Mouse (Mus musculus) MEL (cell line): ENCODE results near the gene Erbin. TPM values are rescaled to one million over a fixed set of nuclear protein-coding genes. Genes with fewer than 3 reads are reported as not detected.

Source experiments
- DNase-seq: peaks from one replicate; pipeline ENCODE4 v3.0.0; 2011; ENCODE audit warnings: low read depth, low spot score
- H3K27ac ChIP-seq: 2 replicates; pipeline ENCODE4 v1.5.1; 2012; ENCODE audit warnings: low read depth, mild to moderate bottlenecking, control low read depth, low read length, moderate library complexity; ENCODE audit not compliant: control insufficient read depth
- H3K27me3 ChIP-seq, 2 experiments: fragments of 150-350 bp in 1 of 2; sonication (generic) in 1 of 2; 2 replicates each; pipeline ENCODE4 v1.6.1; 2012; ENCODE audit warnings: low read length in 2 of 2, mild to moderate bottlenecking in 2 of 2, improper control_type of control experiment in 1 of 2, moderate library complexity in 1 of 2; ENCODE audit not compliant: insufficient read depth in 2 of 2, control insufficient read depth in 1 of 2
- H3K36me3 ChIP-seq, 2 experiments: 2 replicates each; pipeline ENCODE4 v1.6.1; 2012 to 2014; ENCODE audit warnings: low read length in 2 of 2, improper control_type of control experiment in 1 of 2, inconsistent platforms in 1 of 2, mild to moderate bottlenecking in 1 of 2; ENCODE audit not compliant: insufficient read depth in 2 of 2, control insufficient read depth in 1 of 2
- H3K4me1 ChIP-seq, 2 experiments: fragments of 150-350 bp in 1 of 2; sonication (generic) in 1 of 2; 2 replicates each; pipeline ENCODE4 v1.6.1; 2012; ENCODE audit warnings: low read length in 2 of 2, improper control_type of control experiment in 1 of 2, mild to moderate bottlenecking in 1 of 2; ENCODE audit not compliant: insufficient read depth in 2 of 2, control insufficient read depth in 1 of 2
- H3K4me3 ChIP-seq, 2 experiments: fragments of 150-350 bp in 1 of 2; sonication (generic) in 1 of 2; 2 replicates each; pipeline ENCODE4 v1.5.1; 2012; ENCODE audit warnings: low read depth in 2 of 2, low read length in 2 of 2, mild to moderate bottlenecking in 2 of 2, moderate library complexity in 2 of 2, control low read depth in 1 of 2, improper control_type of control experiment in 1 of 2; ENCODE audit not compliant: control insufficient read depth in 1 of 2, insufficient read depth in 1 of 2
- H3K79me2 ChIP-seq: 2 replicates; pipeline ENCODE4 v1.6.1; 2012; ENCODE audit warnings: mild to moderate bottlenecking, low read length, moderate library complexity; ENCODE audit not compliant: control insufficient read depth, poor library complexity, insufficient read depth
- H3K9ac ChIP-seq: 2 replicates; pipeline ENCODE4 v1.6.1; 2012; ENCODE audit warnings: low read depth, mild to moderate bottlenecking, control low read depth, low read length, moderate library complexity; ENCODE audit not compliant: control insufficient read depth, poor library complexity, severe bottlenecking
- H3K9me3 ChIP-seq: fragments of 150-350 bp; sonication (generic); replicated peaks from 2 replicates; pipeline ENCODE4 v1.6.1; 2012; ENCODE audit warnings: mild to moderate bottlenecking, low read length, improper control_type of control experiment, moderate library complexity; ENCODE audit not compliant: insufficient read depth
- BHLHE40 ChIP-seq: IDR thresholded peaks from 2 replicates; pipeline ENCODE4 v1.6.1; 2012; ENCODE audit warnings: low read depth, mild to moderate bottlenecking, inconsistent platforms, low read length, improper control_type of control experiment, borderline replicate concordance
- CHD1 ChIP-seq: IDR thresholded peaks from 2 replicates; pipeline ENCODE4 v1.6.1; 2012; ENCODE audit warnings: low read depth, mild to moderate bottlenecking, inconsistent platforms, low read length, improper control_type of control experiment
- CTCF ChIP-seq, 3 experiments: IDR thresholded peaks in 2 of 3; conservative IDR thresholded peaks in 1 of 3; 2 replicates each; pipeline ENCODE4 v1.5.1; 2011 to 2012; ENCODE audit warnings: low read length in 3 of 3, low read depth in 2 of 3, mild to moderate bottlenecking in 2 of 3, improper control_type of control experiment in 1 of 3, inconsistent platforms in 1 of 3, mixed read lengths in 1 of 3, moderate library complexity in 1 of 3; ENCODE audit not compliant: control insufficient read depth in 1 of 3, insufficient read depth in 1 of 3, poor library complexity in 1 of 3, severe bottlenecking in 1 of 3
- E2F4 ChIP-seq: IDR thresholded peaks from 2 replicates; pipeline ENCODE4 v1.6.1; 2011; ENCODE audit warnings: low read depth, low read length, improper control_type of control experiment, borderline replicate concordance
- EP300 ChIP-seq, 2 experiments: IDR thresholded peaks; 2 replicates each; pipeline ENCODE4 v1.6.1; 2011; ENCODE audit warnings: improper control_type of control experiment in 2 of 2, low read length in 2 of 2, low read depth in 1 of 2, mild to moderate bottlenecking in 1 of 2
- ETS1 ChIP-seq: IDR thresholded peaks from 2 replicates; pipeline ENCODE4 v1.6.1; 2012; ENCODE audit warnings: low read depth, mild to moderate bottlenecking, inconsistent platforms, low read length, improper control_type of control experiment, moderate library complexity
- GATA1 ChIP-seq: IDR thresholded peaks from 2 replicates; pipeline ENCODE4 v1.6.1; 2011; ENCODE audit warnings: low read depth, low read length, improper control_type of control experiment
- HCFC1 ChIP-seq: IDR thresholded peaks from 2 replicates; pipeline ENCODE4 v1.6.1; 2012; ENCODE audit warnings: low read depth, mild to moderate bottlenecking, inconsistent platforms, low read length, improper control_type of control experiment, moderate library complexity
- KAT2A ChIP-seq: conservative IDR thresholded peaks from 2 replicates; pipeline ENCODE4 v1.6.1; 2012; ENCODE audit warnings: low read depth, low read length, improper control_type of control experiment, inconsistent platforms
- MAFK ChIP-seq: IDR thresholded peaks from 2 replicates; pipeline ENCODE4 v1.6.1; 2011; ENCODE audit warnings: low read depth, mild to moderate bottlenecking, low read length, improper control_type of control experiment, borderline replicate concordance
- MAZ ChIP-seq: IDR thresholded peaks from 2 replicates; pipeline ENCODE4 v1.6.1; 2012; ENCODE audit warnings: low read depth, mild to moderate bottlenecking, inconsistent platforms, low read length, improper control_type of control experiment
- MXI1 ChIP-seq: IDR thresholded peaks from 2 replicates; pipeline ENCODE4 v1.6.1; 2011; ENCODE audit warnings: mild to moderate bottlenecking, low read depth, low read length, improper control_type of control experiment
- MYB ChIP-seq: IDR thresholded peaks from 2 replicates; pipeline ENCODE4 v1.6.1; 2011; ENCODE audit warnings: mild to moderate bottlenecking, low read depth, low read length, improper control_type of control experiment
- POLR2A ChIP-seq, 2 experiments: IDR thresholded peaks; 2 replicates each; pipeline ENCODE4 v1.6.1; 2011 to 2012; ENCODE audit warnings: low read length in 2 of 2, mild to moderate bottlenecking in 2 of 2, control low read depth in 1 of 2, improper control_type of control experiment in 1 of 2, low read depth in 1 of 2, moderate library complexity in 1 of 2; ENCODE audit not compliant: control insufficient read depth in 1 of 2, insufficient read depth in 1 of 2, poor library complexity in 1 of 2
- RAD21 ChIP-seq: IDR thresholded peaks from 2 replicates; pipeline ENCODE4 v1.6.1; 2011; ENCODE audit warnings: mild to moderate bottlenecking, low read depth, low read length, improper control_type of control experiment
- RCOR1 ChIP-seq: IDR thresholded peaks from 2 replicates; pipeline ENCODE4 v1.6.1; 2012; ENCODE audit warnings: low read depth, mild to moderate bottlenecking, inconsistent platforms, low read length, improper control_type of control experiment
- SMC3 ChIP-seq: IDR thresholded peaks from 2 replicates; pipeline ENCODE4 v1.6.1; 2011; ENCODE audit warnings: low read depth, low read length, improper control_type of control experiment
- TAL1 ChIP-seq: IDR thresholded peaks from 2 replicates; pipeline ENCODE4 v1.6.1; 2012; ENCODE audit warnings: mild to moderate bottlenecking, inconsistent platforms, low read length, moderate library complexity, mixed read lengths
- TBP ChIP-seq: IDR thresholded peaks from 2 replicates; pipeline ENCODE4 v1.8.0; 2011; ENCODE audit warnings: low read depth, low read length, improper control_type of control experiment
- TCF12 ChIP-seq: IDR thresholded peaks from 2 replicates; pipeline ENCODE4 v1.6.1; 2014; ENCODE audit warnings: low read depth, mild to moderate bottlenecking, inconsistent platforms, low read length, improper control_type of control experiment, moderate library complexity
- UBTF ChIP-seq: IDR thresholded peaks from 2 replicates; pipeline ENCODE4 v1.6.1; 2012; ENCODE audit warnings: low read depth, mild to moderate bottlenecking, inconsistent platforms, low read length, improper control_type of control experiment, moderate library complexity, borderline replicate concordance; ENCODE audit not compliant: insufficient read depth
- USF1 ChIP-seq: IDR thresholded peaks from 2 replicates; pipeline ENCODE4 v1.6.1; 2014; ENCODE audit warnings: low read depth, mild to moderate bottlenecking, inconsistent platforms, low read length, improper control_type of control experiment, moderate library complexity
- USF2 ChIP-seq, 2 experiments: IDR thresholded peaks; 2 replicates each; pipeline ENCODE4 v1.6.1; 2011 to 2012; ENCODE audit warnings: improper control_type of control experiment in 2 of 2, low read length in 2 of 2, borderline replicate concordance in 1 of 2, inconsistent platforms in 1 of 2, low read depth in 1 of 2, mild to moderate bottlenecking in 1 of 2; ENCODE audit not compliant: insufficient read depth in 1 of 2
- ZC3H11A ChIP-seq: IDR thresholded peaks from 2 replicates; pipeline ENCODE4 v1.6.1; 2012; ENCODE audit warnings: low read depth, mild to moderate bottlenecking, inconsistent platforms, low read length, improper control_type of control experiment
- ZKSCAN1 ChIP-seq: IDR thresholded peaks from 2 replicates; pipeline ENCODE4 v1.6.1; 2012; ENCODE audit warnings: low read depth, mild to moderate bottlenecking, inconsistent platforms, low read length, improper control_type of control experiment, moderate library complexity
- ZMIZ1 ChIP-seq: IDR thresholded peaks from 2 replicates; pipeline ENCODE4 v1.6.1; 2012; ENCODE audit warnings: low read depth, mild to moderate bottlenecking, inconsistent platforms, low read length, improper control_type of control experiment, moderate library complexity
- ZNF384 ChIP-seq: IDR thresholded peaks from 2 replicates; pipeline ENCODE4 v1.6.1; 2012; ENCODE audit warnings: low read depth, mild to moderate bottlenecking, inconsistent platforms, low read length, improper control_type of control experiment
- polyA plus RNA-seq, 2 experiments: library from polyadenylated mRNA; stranded (reverse) in 1 of 2; unstranded in 1 of 2; fragments of >175 nt in 1 of 2; fragments of >200 nt in 1 of 2; gene quantifications; 2 replicates each; pipeline versions ENCODE4 v1.2.1 to v1.2.4; 2012; ENCODE audit warnings: low replicate concordance in 2 of 2, low read depth in 1 of 2; ENCODE audit not compliant: insufficient read length in 2 of 2, insufficient read depth in 1 of 2, missing spikeins in 1 of 2
- total RNA-seq: library from RNA; depleted of rRNA; stranded (reverse); fragments of 300-350 nt; gene quantifications from 2 replicates; pipeline ENCODE4 v1.2.3, GENCODE M21; 2012

The Erbin gene
- total and polyA plus RNA-seq, 3 experiments: 15.2 to 18.6 TPM; not detected in 1

- DNase-seq: no peak
- TF ChIP-seq TBP: no peak
- peak; percentile 38; the same call in 1 of the 2 replicates for TF ChIP-seq ZNF384
- no peak for TF ChIP-seq KAT2A
- H3K27ac ChIP-seq: no peak overlapping the region
- no peaks in the 10 kb centered on the region for H3K27me3 ChIP-seq
- no peak overlapping the region for H3K9ac ChIP-seq
- no peak overlapping the region for H3K4me3 ChIP-seq
- peaks cover 0 to 2% of the 10 kb centered on the region in 2 experiments; a peak in 1 of 4 replicates for H3K4me1 ChIP-seq
- peaks cover 4 to 13% of the 10 kb centered on the region in 2 experiments for H3K36me3 ChIP-seq
- peaks cover 18% of the 10 kb centered on the region for H3K79me2 ChIP-seq
- H3K9me3 ChIP-seq: no peaks in the 10 kb centered on the region
Observed at GRCm38 (mm10) chr13:103890038-103890437, 30.3 kb downstream of the Erbin start.

GRCm38 (mm10) chr13:103886503-103886902 is 33.8 kb downstream of the Erbin start:
- Histone ChIP-seq H3K9me3 (no peaks in the 10 kb centered on the region), H3K9ac (no peak overlapping the region), H3K79me2 (peaks cover 12% of the 10 kb centered on the region), H3K4me3 (no peak overlapping the region), H3K27ac (no peak overlapping the region), H3K4me1 (0 out of 4 replicates have a peak, but pooled peaks cover 0 to 3% of the 10 kb centered on the region in 2 experiments), H3K36me3 (peaks cover 4 to 8% of the 10 kb centered on the region in 2 experiments), H3K27me3 (no peaks in the 10 kb centered on the region)
- no peak for DNase-seq
- TF ChIP-seq USF1 (no peak), E2F4 (no peak), ZC3H11A (no peak), MYB (no peak)

GRCm38 (mm10) chr13:103881200-103881599 is 39.1 kb downstream of the Erbin start:
- H3K79me2 ChIP-seq: no peaks in the 10 kb centered on the region
- H3K9me3 ChIP-seq: no peaks in the 10 kb centered on the region
- no peak overlapping the region for H3K4me3 ChIP-seq
- H3K36me3 ChIP-seq: peaks cover 1 to 18% of the 10 kb centered on the region in 2 experiments
- H3K4me1 ChIP-seq: peaks cover 11 to 18% of the 10 kb centered on the region in 2 experiments
- no peak overlapping the region for H3K27ac ChIP-seq
- DNase-seq: peak; percentile 39
- no peaks in the 10 kb centered on the region for H3K27me3 ChIP-seq
- no peak overlapping the region for H3K9ac ChIP-seq
- TF ChIP-seq RAD21 (no peak), KAT2A (no peak), CHD1 (no peak), HCFC1 (no peak), ZNF384 (no peak), UBTF (no peak), ZKSCAN1 (no peak), POLR2A (IDR thresholded peaks at IDR 0.05; ENCODE audit: control insufficient read depth in 1 of 2, insufficient read depth in 1 of 2, low read depth in 1 of 2, low read length in 2 of 2, poor library complexity in 1 of 2) (no peak), RCOR1 (peak; percentile 66), EP300 (IDR thresholded peaks at IDR 0.05; ENCODE audit: low read depth in 1 of 2, low read length in 2 of 2) (peak; percentile 78 to 80), TCF12 (peak; percentile 85), GATA1 (peak; percentile 84), MXI1 (no peak), TAL1 (no peak), ZMIZ1 (no peak), USF2 (IDR thresholded peaks at IDR 0.05; ENCODE audit: borderline replicate concordance in 1 of 2, insufficient read depth in 1 of 2, low read depth in 1 of 2, low read length in 2 of 2) (no peak), MAFK (0 out of 2 replicates have a peak, but pooled peaks have one; percentile 20), MAZ (no peak), SMC3 (no peak), CTCF (IDR thresholded peaks at IDR 0.05 in 2 of 3, conservative IDR thresholded peaks at IDR 0.05 in 1 of 3; ENCODE audit: control insufficient read depth in 1 of 3, insufficient read depth in 1 of 3, low read depth in 2 of 3, low read length in 3 of 3, poor library complexity in 1 of 3, severe bottlenecking in 1 of 3) (no peak), BHLHE40 (no peak), ETS1 (peak; percentile 69)
